Comparison of ENCODE assay signal across 19 mouse cellular contexts in the genomic region with DNA sequence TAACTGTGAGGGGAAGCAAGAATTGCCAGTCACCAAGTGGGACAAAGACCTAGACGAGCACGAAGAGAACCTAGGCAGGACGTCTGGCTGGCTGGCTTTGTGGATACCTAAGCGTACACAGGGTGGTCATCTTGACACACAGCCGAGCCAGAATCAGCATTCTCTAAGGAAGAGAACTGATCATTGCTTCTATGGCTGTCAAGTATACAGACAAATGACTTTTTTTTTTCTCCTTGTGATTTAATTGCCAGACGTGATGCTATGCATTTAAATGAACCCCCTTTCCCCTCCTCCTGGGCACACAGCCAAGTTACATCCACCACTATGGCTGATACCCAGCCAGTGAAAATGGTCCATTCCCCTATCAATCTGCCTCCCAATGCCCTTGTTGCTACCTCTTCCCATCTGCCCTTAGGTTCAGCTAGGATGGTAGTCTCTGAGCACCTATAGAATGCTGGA.
DNase-seq lines count a peak whose midpoint lies in the region; ATAC-seq lines count a peak whose summit lies in the region.
"Had no signal": no experiment of that assay in that cellular context is flagged by ENCODE, and none has a peak within 500 bp of the region (broad histone marks: within the 10 kb centered on the region; RNA-seq: fewer than 3 reads in every experiment).

No protein-coding gene starts in this region.

- H3K27me3 ChIP-seq in midbrain, embryonic 13.5 days = no peaks in the 10 kb centered on the region
- H3K27me3 ChIP-seq in midbrain, embryonic 11.5 days (ENCODE audit: control insufficient read depth, insufficient read depth, low read length) = no peaks in the 10 kb centered on the region
- no peaks in the 10 kb centered on the region for H3K27me3 ChIP-seq in hindbrain, embryonic 12.5 days
- no peaks in the 10 kb centered on the region for H3K27me3 ChIP-seq in midbrain, embryonic 16.5 days (ENCODE audit: control insufficient read depth, insufficient read depth, low read depth, low read length)
- H3K27me3 ChIP-seq in embryonic facial prominence, embryonic 10.5 days (replicated peaks; ENCODE audit: low read depth, poor library complexity, severe bottlenecking) = no peaks in the 10 kb centered on the region
- H3K27me3 ChIP-seq: embryonic facial prominence, embryonic 15.5 days; heart, embryonic 12.5 days had no signal

- WGBS in midbrain, embryonic 13.5 days = 38% methylated on average over 6 of the region's 6 CpGs
- WGBS in midbrain, embryonic 11.5 days = 76% methylated on average over 6 of the region's 6 CpGs
- WGBS in hindbrain, embryonic 12.5 days = 29% methylated on average over 6 of the region's 6 CpGs
- WGBS in midbrain, embryonic 16.5 days = 36% methylated on average over 6 of the region's 6 CpGs
- WGBS in embryonic facial prominence, embryonic 10.5 days = 83% methylated on average over 6 of the region's 6 CpGs

- ATAC-seq in midbrain, embryonic 13.5 days = peak; percentile 70
- no peak; the same call in 1 of the 2 replicates for ATAC-seq in midbrain, embryonic 11.5 days (ENCODE audit: low FRiP score)
- peak; percentile 86 for ATAC-seq in hindbrain, embryonic 12.5 days (ENCODE audit: low FRiP score)
- 0 out of 2 replicates have a peak, but pooled peaks have one; percentile 40 for ATAC-seq in midbrain, embryonic 16.5 days

- no peaks in the 10 kb centered on the region for H3K9me3 ChIP-seq in midbrain, embryonic 13.5 days
- no peaks in the 10 kb centered on the region for H3K9me3 ChIP-seq in midbrain, embryonic 11.5 days (ENCODE audit: control insufficient read depth, low read length)
- no peaks in the 10 kb centered on the region for H3K9me3 ChIP-seq in hindbrain, embryonic 12.5 days (replicated peaks)
- H3K9me3 ChIP-seq in midbrain, embryonic 16.5 days (replicated peaks; ENCODE audit: control insufficient read depth, low read length, poor library complexity, severe bottlenecking) = no peaks in the 10 kb centered on the region
- no peaks in the 10 kb centered on the region for H3K9me3 ChIP-seq in embryonic facial prominence, embryonic 10.5 days
- H3K9me3 ChIP-seq: embryonic facial prominence, embryonic 15.5 days; G1E; heart, embryonic 12.5 days had no signal

- H3K9ac ChIP-seq in midbrain, embryonic 13.5 days (replicated peaks) = no peak overlapping the region
- no peak overlapping the region for H3K9ac ChIP-seq in midbrain, embryonic 11.5 days (ENCODE audit: low read length)
- no peak overlapping the region for H3K9ac ChIP-seq in hindbrain, embryonic 12.5 days
- no peak overlapping the region for H3K9ac ChIP-seq in midbrain, embryonic 16.5 days (ENCODE audit: low read depth, low read length)
- H3K9ac ChIP-seq: embryonic facial prominence, embryonic 15.5 days; heart, embryonic 12.5 days; liver, embryonic 14.5 days had no signal

- peak overlapping the region; percentile 74 for H3K27ac ChIP-seq in midbrain, embryonic 13.5 days
- H3K27ac ChIP-seq in midbrain, embryonic 11.5 days (ENCODE audit: low read depth, low read length) = no peak overlapping the region
- peak overlapping the region; percentile 44; the same call in 1 of the 2 replicates for H3K27ac ChIP-seq in hindbrain, embryonic 12.5 days
- 0 out of 2 replicates have a peak overlapping the region, but pooled peaks have one; percentile 48 for H3K27ac ChIP-seq in midbrain, embryonic 16.5 days (ENCODE audit: low read length)
- H3K27ac ChIP-seq in embryonic facial prominence, embryonic 10.5 days (replicated peaks) = no peak overlapping the region
- H3K27ac ChIP-seq: embryonic facial prominence, embryonic 15.5 days; liver, embryonic 14.5 days had no signal

- H3K4me1 ChIP-seq in midbrain, embryonic 13.5 days (replicated peaks) = peaks cover 23% of the 10 kb centered on the region
- H3K4me1 ChIP-seq in midbrain, embryonic 11.5 days (ENCODE audit: control insufficient read depth, insufficient read depth, low read length) = peaks cover 4% of the 10 kb centered on the region; the same call in 1 of the 2 replicates
- peaks cover 16% of the 10 kb centered on the region; the same call in 1 of the 2 replicates for H3K4me1 ChIP-seq in hindbrain, embryonic 12.5 days
- H3K4me1 ChIP-seq in midbrain, embryonic 16.5 days (ENCODE audit: control insufficient read depth, insufficient read depth, low read length) = peaks cover 16% of the 10 kb centered on the region
- peaks cover 11% of the 10 kb centered on the region for H3K4me1 ChIP-seq in embryonic facial prominence, embryonic 10.5 days
- H3K4me1 ChIP-seq: embryonic facial prominence, embryonic 15.5 days had no signal

- no peak for DNase-seq in midbrain, embryonic 11.5 days (ENCODE audit: low spot score, missing footprints)
- no peak for DNase-seq in frontal cortex, postnatal 25 days (ENCODE audit: low spot score in 2 of 2)
- DNase-seq in kidney, postnatal 25 days = no peak
- DNase-seq in embryonic facial prominence, embryonic 10.5 days (ENCODE audit: low spot score) = no peak
- DNase-seq: adrenal gland, adult 8-10 months; cerebellum, adult 2 months; gastrocnemius, postnatal 14 days; heart, postnatal 4 days; kidney, adult 11 months; kidney, postnatal 36 days; layer of hippocampus, postnatal 36 days; lung, postnatal 14 days had no signal

- H3K4me3 ChIP-seq in midbrain, embryonic 13.5 days (replicated peaks) = no peak overlapping the region
- no peak overlapping the region for H3K4me3 ChIP-seq in midbrain, embryonic 11.5 days (ENCODE audit: low read depth, low read length)
- no peak overlapping the region for H3K4me3 ChIP-seq in hindbrain, embryonic 12.5 days
- H3K4me3 ChIP-seq in midbrain, embryonic 16.5 days (ENCODE audit: low read depth, low read length) = no peak overlapping the region
- H3K4me3 ChIP-seq in embryonic facial prominence, embryonic 10.5 days = no peak overlapping the region
- H3K4me3 ChIP-seq: embryonic facial prominence, embryonic 15.5 days; heart, embryonic 12.5 days had no signal

- no peaks in the 10 kb centered on the region for H3K36me3 ChIP-seq in midbrain, embryonic 13.5 days
- no peaks in the 10 kb centered on the region for H3K36me3 ChIP-seq in midbrain, embryonic 11.5 days (ENCODE audit: control insufficient read depth, insufficient read depth, low read length)
- no peaks in the 10 kb centered on the region for H3K36me3 ChIP-seq in hindbrain, embryonic 12.5 days
- no peaks in the 10 kb centered on the region for H3K36me3 ChIP-seq in midbrain, embryonic 16.5 days (ENCODE audit: control insufficient read depth, insufficient read depth, low read length)
- H3K36me3 ChIP-seq in embryonic facial prominence, embryonic 10.5 days (replicated peaks) = no peaks in the 10 kb centered on the region
- H3K36me3 ChIP-seq: embryonic facial prominence, embryonic 15.5 days; G1E had no signal

- 0 out of 2 replicates have a peak overlapping the region, but pooled peaks have one; percentile 6 for H3K4me2 ChIP-seq in midbrain, embryonic 13.5 days (replicated peaks)
- no peak overlapping the region for H3K4me2 ChIP-seq in midbrain, embryonic 11.5 days
- no peak overlapping the region for H3K4me2 ChIP-seq in hindbrain, embryonic 12.5 days (replicated peaks)
- no peak overlapping the region for H3K4me2 ChIP-seq in midbrain, embryonic 16.5 days (ENCODE audit: low read length)
- H3K4me2 ChIP-seq: embryonic facial prominence, embryonic 15.5 days; heart, embryonic 12.5 days had no signal

Comparison
In these comparisons a context has a peak if more than half of its experiments do, and no peak if none do; other contexts are left out.
1. H3K27ac ChIP-seq: peak in midbrain, embryonic 13.5 days (single experiment), hindbrain, embryonic 12.5 days (single experiment) and midbrain, embryonic 16.5 days (single experiment); none in midbrain, embryonic 11.5 days (single experiment) and embryonic facial prominence, embryonic 10.5 days (single experiment).